Mouse (Mus musculus) embryonic fibroblast, embryonic 13.5 days (primary cell): ENCODE measurements around the gene Agap1. TPM values are rescaled to one million over a fixed set of nuclear protein-coding genes. Genes with fewer than 3 reads are reported as not detected.

ENCODE experiments used
- H3K27ac ChIP-seq: 2 replicates; pipeline ENCODE4 v1.5.1; 2012; ENCODE audit warnings: low read length, control low read depth, inconsistent platforms; ENCODE audit not compliant: insufficient read depth
- H3K4me1 ChIP-seq: 2 replicates; pipeline ENCODE4 v1.6.1; 2011; ENCODE audit warnings: low read length; ENCODE audit not compliant: control insufficient read depth, insufficient read depth
- H3K4me3 ChIP-seq: 2 replicates; pipeline ENCODE4 v1.5.1; 2011; ENCODE audit warnings: mild to moderate bottlenecking, control low read depth, low read length; ENCODE audit not compliant: insufficient read depth
- CTCF ChIP-seq: IDR thresholded peaks from 2 replicates; pipeline ENCODE4 v1.5.1; 2011; ENCODE audit warnings: mild to moderate bottlenecking, control low read depth, low read length, moderate library complexity, borderline replicate concordance; ENCODE audit not compliant: insufficient read depth
- POLR2A ChIP-seq: IDR thresholded peaks from 2 replicates; pipeline ENCODE4 v1.6.1; 2011; ENCODE audit warnings: low read depth, mild to moderate bottlenecking, control low read depth, low read length, moderate library complexity
- polyA plus RNA-seq: library from polyadenylated mRNA; stranded (reverse); fragments of >200 nt; gene quantifications from 2 replicates; pipeline ENCODE4 v1.2.4, GENCODE M21; 2011; ENCODE audit warnings: low read depth; ENCODE audit not compliant: missing spikeins, insufficient read length

Gene Agap1
- polyA plus RNA-seq, 1 experiment, result 32.1 TPM

GRCm38 (mm10) chr1:89716234-89716633 lies 261.6 kb downstream of the Agap1 start:
- TF ChIP-seq POLR2A (no peak), CTCF (no peak)
- Histone ChIP-seq H3K4me3 (no peak overlapping the region), H3K4me1 (peaks cover 2% of the 10 kb centered on the region; the same call in 1 of the 2 replicates), H3K27ac (no peak overlapping the region)

GRCm38 (mm10) chr1:89717100-89717499 lies 262.5 kb downstream of the Agap1 start:
- no peak overlapping the region for H3K27ac ChIP-seq
- peaks cover 2% of the 10 kb centered on the region; the same call in 1 of the 2 replicates for H3K4me1 ChIP-seq

GRCm38 (mm10) chr1:89718782-89719403 lies 264.3 kb downstream of the Agap1 start:
- TF ChIP-seq POLR2A, result no peak
- no peak for TF ChIP-seq CTCF

More at GRCm38 (mm10) chr1:89717100-89717499, 262.5 kb downstream of the Agap1 start:
- no peak overlapping the region for H3K4me3 ChIP-seq
- no peak for TF ChIP-seq POLR2A
- no peak for TF ChIP-seq CTCF

GRCm38 (mm10) chr1:89724141-89724540 lies 269.5 kb downstream of the Agap1 start:
- Histone ChIP-seq H3K4me1 (no peaks in the 10 kb centered on the region), H3K27ac (no peak overlapping the region), H3K4me3 (no peak overlapping the region)
- TF ChIP-seq CTCF, result no peak
- no peak for TF ChIP-seq POLR2A

More at GRCm38 (mm10) chr1:89718782-89719403, 264.3 kb downstream of the Agap1 start:
- H3K4me3 ChIP-seq, result no peak overlapping the region
- H3K4me1 ChIP-seq, result peaks cover 2% of the 10 kb centered on the region; the same call in 1 of the 2 replicates
- no peak overlapping the region for H3K27ac ChIP-seq

GRCm38 (mm10) chr1:89724555-89724954 lies 269.9 kb downstream of the Agap1 start:
- Histone ChIP-seq H3K27ac (no peak overlapping the region), H3K4me3 (no peak overlapping the region), H3K4me1 (no peaks in the 10 kb centered on the region)
- TF ChIP-seq POLR2A (no peak), CTCF (no peak)

- H3K4me1 ChIP-seq, result no peaks in the 10 kb centered on the region
- H3K27ac ChIP-seq, result no peak overlapping the region
- no peak overlapping the region for H3K4me3 ChIP-seq
- TF ChIP-seq POLR2A, result no peak
- TF ChIP-seq CTCF, result no peak
Measured at GRCm38 (mm10) chr1:89724957-89725356, 270.4 kb downstream of the Agap1 start.

- Histone ChIP-seq H3K4me1 (no peaks in the 10 kb centered on the region), H3K27ac (no peak overlapping the region), H3K4me3 (no peak overlapping the region)
- no peak for TF ChIP-seq CTCF
- TF ChIP-seq POLR2A, result no peak
Measured at GRCm38 (mm10) chr1:89728481-89728880, 273.9 kb downstream of the Agap1 start.

GRCm38 (mm10) chr1:89730589-89731195 lies 276.1 kb downstream of the Agap1 start:
- no peak overlapping the region for H3K4me3 ChIP-seq
- H3K4me1 ChIP-seq, result no peaks in the 10 kb centered on the region
- TF ChIP-seq CTCF (peak; percentile 38; the same call in 1 of the 2 replicates), POLR2A (no peak)
- peak overlapping the region; percentile 12; the same call in 1 of the 2 replicates for H3K27ac ChIP-seq

GRCm38 (mm10) chr1:89734368-89734767 lies 279.8 kb downstream of the Agap1 start:
- H3K4me3 ChIP-seq, result no peak overlapping the region
- no peaks in the 10 kb centered on the region for H3K4me1 ChIP-seq
- no peak overlapping the region for H3K27ac ChIP-seq
- TF ChIP-seq POLR2A (no peak), CTCF (no peak)

- H3K4me1 ChIP-seq, result no peaks in the 10 kb centered on the region
- H3K4me3 ChIP-seq, result no peak overlapping the region
- H3K27ac ChIP-seq, result no peak overlapping the region
- no peak for TF ChIP-seq CTCF
- no peak for TF ChIP-seq POLR2A
Measured at GRCm38 (mm10) chr1:89735146-89735545, 280.5 kb downstream of the Agap1 start.
